Mouse (Mus musculus): ENCODE results near the gene Psmd4. TPM values are rescaled to one million over a fixed set of nuclear protein-coding genes. Genes with fewer than 3 reads are reported as not detected.
"Not testable (repeated sequence)": the region's sequence is repeated elsewhere in the genome, so short reads cannot be mapped to it uniquely, and the experiment has no call there.

Gene Psmd4
- polyA plus RNA-seq, 1 experiment, result 234 TPM

GRCm38 (mm10) chr3:95027701-95028100, 14.7 kb downstream of the Psmd4 start:
- no peak overlapping the region for H3K27ac ChIP-seq (ENCODE audit: insufficient read depth, low read length)

DNA sequence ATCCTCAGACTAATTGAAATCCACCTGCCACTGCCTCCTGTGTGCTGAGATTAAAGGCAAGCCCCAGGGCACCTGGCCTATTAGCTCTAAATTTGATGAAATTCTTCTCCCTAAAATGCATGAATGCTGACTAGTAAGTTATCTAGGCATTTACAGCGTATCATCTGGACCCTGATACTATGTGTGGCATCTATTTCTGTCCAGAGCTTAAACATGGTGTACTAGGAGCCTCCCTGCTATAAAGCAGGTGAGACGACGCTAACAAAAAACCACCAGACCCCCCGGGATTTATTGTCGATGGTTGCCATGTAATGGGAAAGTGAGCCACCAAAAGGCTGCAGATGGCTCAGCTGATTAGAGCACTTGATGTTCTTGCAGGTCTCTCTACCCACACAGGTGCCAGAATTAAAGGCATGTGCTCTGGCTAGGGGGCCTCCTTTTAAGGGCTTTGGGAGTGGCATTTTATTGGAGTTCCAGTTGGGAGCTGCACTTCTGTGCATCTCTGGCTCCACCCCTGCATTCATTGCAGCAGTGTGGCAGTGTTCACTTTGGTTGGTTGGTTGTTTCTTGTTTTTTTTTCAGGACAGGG, 15.3 kb downstream of the Psmd4 start:
- H3K27ac ChIP-seq (ENCODE audit: insufficient read depth, low read length), result no peak overlapping the region
- no peak overlapping the region for H3K4me3 ChIP-seq (ENCODE audit: insufficient read depth, low read length)
- TF ChIP-seq POLR2A (IDR thresholded peaks at IDR 0.05; ENCODE audit: low read depth, low read length) (no peak), CTCF (IDR thresholded peaks at IDR 0.05; ENCODE audit: borderline replicate concordance, insufficient read depth, low read length) (no peak)
- H3K4me1 ChIP-seq (ENCODE audit: control insufficient read depth, insufficient read depth, low read length), result no peaks in the 10 kb centered on the region

More at GRCm38 (mm10) chr3:95027701-95028100, 14.7 kb downstream of the Psmd4 start:
- no peak for TF ChIP-seq POLR2A (IDR thresholded peaks at IDR 0.05; ENCODE audit: low read depth, low read length)
- no peak for TF ChIP-seq CTCF (IDR thresholded peaks at IDR 0.05; ENCODE audit: borderline replicate concordance, insufficient read depth, low read length)
- H3K4me3 ChIP-seq (ENCODE audit: insufficient read depth, low read length), result no peak overlapping the region
- no peaks in the 10 kb centered on the region for H3K4me1 ChIP-seq (ENCODE audit: control insufficient read depth, insufficient read depth, low read length)

DNA sequence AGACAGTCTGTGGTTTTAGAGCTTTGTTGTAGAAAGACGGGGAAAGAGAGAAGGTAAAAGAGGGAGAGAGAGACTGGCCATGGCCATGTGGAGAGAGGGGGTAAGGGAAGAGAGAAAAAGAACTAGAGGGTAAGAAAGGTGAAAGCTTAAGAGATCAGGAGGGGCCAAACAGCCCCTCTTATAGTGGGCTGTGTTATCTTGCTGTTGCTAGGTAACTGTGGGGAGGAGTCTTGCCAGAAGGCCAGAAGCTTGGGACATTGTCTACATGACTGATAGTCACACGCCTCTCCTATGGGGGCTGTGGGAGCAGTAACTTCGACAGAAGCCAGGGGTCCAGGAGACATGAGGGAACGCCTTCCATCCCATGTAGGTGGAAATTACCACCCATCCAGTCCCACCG, 17.2 kb downstream of the Psmd4 start:
- Histone ChIP-seq H3K27ac (ENCODE audit: insufficient read depth, low read length) (no peak overlapping the region), H3K4me3 (ENCODE audit: insufficient read depth, low read length) (no peak overlapping the region), H3K4me1 (ENCODE audit: control insufficient read depth, insufficient read depth, low read length) (no peaks in the 10 kb centered on the region)
- no peak for TF ChIP-seq POLR2A (IDR thresholded peaks at IDR 0.05; ENCODE audit: low read depth, low read length)

GRCm38 (mm10) chr3:95024551-95024950, 17.9 kb downstream of the Psmd4 start:
- H3K4me1 ChIP-seq (ENCODE audit: control insufficient read depth, insufficient read depth, low read length), result no peaks in the 10 kb centered on the region
- no peak for TF ChIP-seq CTCF (IDR thresholded peaks at IDR 0.05; ENCODE audit: borderline replicate concordance, insufficient read depth, low read length)
- TF ChIP-seq POLR2A (IDR thresholded peaks at IDR 0.05; ENCODE audit: low read depth, low read length), result no peak
- no peak overlapping the region for H3K27ac ChIP-seq (ENCODE audit: insufficient read depth, low read length)
- H3K4me3 ChIP-seq (ENCODE audit: insufficient read depth, low read length), result no peak overlapping the region

- not testable (repeated sequence) for H3K4me3 ChIP-seq (ENCODE audit: insufficient read depth, low read length); H3K4me1 ChIP-seq (ENCODE audit: control insufficient read depth, insufficient read depth, low read length); H3K27ac ChIP-seq (ENCODE audit: insufficient read depth, low read length)
Measured at GRCm38 (mm10) chr3:95020956-95021355, 21.5 kb downstream of the Psmd4 start.

DNA sequence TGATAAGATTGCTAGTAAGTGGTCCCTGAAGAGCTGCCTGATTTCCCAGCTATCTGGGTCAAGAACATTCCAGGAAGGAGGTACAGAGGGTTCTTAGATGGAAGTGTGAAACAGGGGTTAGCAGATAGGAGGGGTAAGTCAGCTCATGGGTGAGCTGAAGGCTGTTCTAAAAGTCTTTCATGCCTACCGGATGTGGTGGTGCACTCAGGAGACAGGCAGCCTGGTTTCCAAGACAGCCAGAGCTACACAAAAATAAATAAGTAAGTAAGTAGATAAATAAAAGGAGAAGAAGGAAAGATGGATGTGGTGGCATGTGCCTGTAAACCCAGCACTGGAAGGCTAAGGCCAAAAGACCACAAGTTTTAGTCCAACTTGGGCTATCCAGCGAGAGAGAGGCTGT, 23.7 kb downstream of the Psmd4 start:
- Histone ChIP-seq H3K4me3 (ENCODE audit: insufficient read depth, low read length) (no peak overlapping the region), H3K4me1 (ENCODE audit: control insufficient read depth, insufficient read depth, low read length) (no peaks in the 10 kb centered on the region), H3K27ac (ENCODE audit: insufficient read depth, low read length) (no peak overlapping the region)
- no peak for TF ChIP-seq CTCF (IDR thresholded peaks at IDR 0.05; ENCODE audit: borderline replicate concordance, insufficient read depth, low read length)

DNA sequence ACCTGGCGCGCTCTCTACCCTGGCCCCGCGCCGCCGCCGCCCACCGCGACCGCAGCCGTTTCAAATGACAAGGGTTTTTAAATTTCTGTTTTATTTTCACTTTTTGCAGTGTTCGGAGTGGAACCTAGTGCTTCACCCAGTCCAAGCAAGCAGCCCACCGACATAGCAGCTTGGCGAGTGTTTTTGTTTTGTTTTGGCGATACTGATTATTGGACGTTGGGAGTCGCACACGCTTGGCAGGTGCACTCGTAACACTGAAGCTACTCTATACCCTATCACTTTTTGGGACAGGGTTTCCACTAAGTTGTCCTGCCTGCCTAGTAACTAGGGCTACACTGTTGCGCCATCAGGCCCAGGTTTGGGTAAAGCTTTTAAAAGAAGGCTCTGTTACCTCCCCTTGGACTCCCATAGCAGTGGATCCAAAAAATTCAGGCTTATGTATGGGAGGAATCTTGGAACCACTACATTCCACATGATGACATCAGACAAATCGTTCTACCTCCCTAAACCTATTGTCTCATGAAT, 25.8 kb downstream of the Psmd4 start:
- no peak for TF ChIP-seq CTCF (IDR thresholded peaks at IDR 0.05; ENCODE audit: borderline replicate concordance, insufficient read depth, low read length)
- TF ChIP-seq POLR2A (IDR thresholded peaks at IDR 0.05; ENCODE audit: low read depth, low read length), result no peak
- Histone ChIP-seq H3K4me3 (ENCODE audit: insufficient read depth, low read length) (peak overlapping the region; percentile 46), H3K27ac (ENCODE audit: insufficient read depth, low read length) (no peak overlapping the region), H3K4me1 (ENCODE audit: control insufficient read depth, insufficient read depth, low read length) (0 out of 2 replicates have a peak, but pooled peaks cover 3% of the 10 kb centered on the region)

DNA sequence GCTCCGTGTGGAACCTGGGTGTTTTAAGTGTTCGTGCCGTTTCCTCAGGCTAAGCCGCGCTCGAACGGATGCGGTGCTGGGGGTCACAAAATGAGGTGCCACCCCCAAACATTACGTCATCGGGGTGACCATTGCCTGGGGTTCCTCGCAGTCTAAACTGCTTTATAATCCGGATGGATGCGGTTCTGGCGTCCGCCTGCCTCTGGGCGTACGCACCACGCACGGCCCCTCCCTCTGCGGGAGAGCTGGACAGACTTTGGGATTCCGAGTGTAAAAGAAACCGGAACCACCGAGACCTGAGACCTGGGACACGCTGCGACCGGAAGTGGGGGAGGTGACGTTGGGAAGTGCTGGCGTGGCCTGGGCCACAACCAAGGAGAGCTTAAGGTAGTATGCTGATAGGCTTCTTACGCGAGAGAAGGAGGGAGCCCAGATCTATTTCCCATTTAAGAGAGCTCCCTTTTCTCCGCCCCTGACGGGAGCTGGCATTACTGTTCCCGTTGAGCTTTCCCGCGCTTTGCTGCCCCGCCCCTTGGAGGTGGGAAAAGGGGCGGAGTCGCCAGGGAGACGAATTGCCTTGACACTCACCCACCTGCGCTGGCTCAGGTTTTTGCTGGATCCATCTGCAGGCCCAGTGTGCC, 26.4 kb downstream of the Psmd4 start:
- Histone ChIP-seq H3K4me1 (ENCODE audit: control insufficient read depth, insufficient read depth, low read length) (0 out of 2 replicates have a peak, but pooled peaks cover 3% of the 10 kb centered on the region), H3K4me3 (ENCODE audit: insufficient read depth, low read length) (peak overlapping the region; percentile 46), H3K27ac (ENCODE audit: insufficient read depth, low read length) (peak overlapping the region; percentile 66)
- no peak; the same call in 1 of the 2 replicates for TF ChIP-seq POLR2A (IDR thresholded peaks at IDR 0.05; ENCODE audit: low read depth, low read length)
- TF ChIP-seq CTCF (IDR thresholded peaks at IDR 0.05; ENCODE audit: borderline replicate concordance, insufficient read depth, low read length), result no peak

DNA sequence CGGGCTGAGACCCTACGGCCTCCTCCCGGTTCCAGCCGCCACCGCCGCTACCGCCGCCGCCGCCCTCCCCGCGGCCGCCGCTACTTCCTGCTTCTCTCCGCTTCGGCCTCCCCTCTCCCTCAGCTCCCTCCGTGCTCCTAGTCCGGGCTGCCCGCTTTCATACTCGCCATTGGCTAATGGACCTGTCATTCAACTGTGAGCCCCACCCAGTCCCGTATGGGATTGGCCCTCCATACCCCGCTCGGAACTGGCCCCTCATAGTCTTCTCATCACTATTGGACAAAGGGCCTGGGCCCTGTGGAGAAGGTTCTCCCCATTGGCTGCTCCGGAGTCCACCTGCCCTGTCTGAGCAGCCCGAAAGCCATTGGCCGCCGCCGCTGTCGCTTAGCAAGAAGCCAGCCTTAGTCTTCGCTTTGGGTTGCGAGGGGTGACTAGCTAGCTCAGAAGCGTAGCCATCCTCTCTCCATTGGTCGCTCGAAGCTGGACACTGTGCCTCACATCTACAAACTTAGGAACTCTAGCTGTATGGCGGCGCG, 27.0 kb downstream of the Psmd4 start, which contains the start of gene Zfp687:
TSS of gene Zfp687 (minus strand) at position 112 of the 536 bp plus-strand sequence.
- TF ChIP-seq CTCF (IDR thresholded peaks at IDR 0.05; ENCODE audit: borderline replicate concordance, insufficient read depth, low read length), result no peak
- TF ChIP-seq POLR2A (IDR thresholded peaks at IDR 0.05; ENCODE audit: low read depth, low read length), result peak; percentile 84
- 0 out of 2 replicates have a peak, but pooled peaks cover 3% of the 10 kb centered on the region for H3K4me1 ChIP-seq (ENCODE audit: control insufficient read depth, insufficient read depth, low read length)
- peak within 1 kb of the TSS; percentile 66 for H3K27ac ChIP-seq (ENCODE audit: insufficient read depth, low read length)
- H3K4me3 ChIP-seq (ENCODE audit: insufficient read depth, low read length), result peak within 1 kb of the TSS; percentile 87
